Mouse (Mus musculus) stomach, postnatal 0 days (tissue): ENCODE data around the gene Syt9.

Experiments
- CTCF ChIP-seq: IDR thresholded peaks from 2 replicates; pipeline ENCODE4 v1.5.1; 2016; ENCODE audit warnings: antibody characterized with exemption, low read depth, mild to moderate bottlenecking, moderate library complexity
- EP300 ChIP-seq: optimal IDR thresholded peaks from 2 replicates; pipeline ENCODE3; 2016; ENCODE audit warnings: antibody characterized with exemption

DNA sequence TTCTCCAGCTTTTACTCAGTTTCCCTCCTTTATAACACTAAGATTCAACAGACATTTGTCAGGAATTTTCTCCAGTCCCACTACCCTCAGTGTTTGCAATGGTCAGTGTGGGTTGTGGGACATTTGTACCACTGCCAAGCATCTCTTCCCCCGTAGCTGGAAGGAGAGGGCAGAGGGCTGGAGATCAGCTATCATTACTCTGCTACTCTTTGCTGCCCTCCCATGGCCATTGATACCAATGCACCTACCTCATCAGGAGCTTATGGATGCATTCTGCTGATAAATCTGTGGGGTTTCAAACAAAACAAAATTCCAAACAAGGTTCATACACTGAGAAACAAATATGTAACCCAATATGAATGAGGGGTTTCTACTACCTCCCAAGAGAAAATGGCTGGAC lies 155.8 kb downstream of the Syt9 start:
- TF ChIP-seq CTCF (peak; percentile 83), EP300 (no peak)
